Mouse (Mus musculus) kidney, adult 2 months (tissue): ENCODE data around the gene Ap2a1.

Experiments used
- CTCF ChIP-seq: fragments of 200-500 bp; conservative IDR thresholded peaks from 2 replicates; pipeline ENCODE4 v1.5.1; 2011; ENCODE audit warnings: low read depth, mild to moderate bottlenecking, control low read depth, low read length, moderate library complexity, mixed read lengths; ENCODE audit not compliant: insufficient read depth, insufficient read length
- POLR2A ChIP-seq: fragments of 200-500 bp; IDR thresholded peaks from one replicate; pipeline ENCODE4 v1.6.1; 2011; ENCODE audit warnings: low read depth, low read length, control low read depth

- TF ChIP-seq CTCF: no peak
- TF ChIP-seq POLR2A: no peak
These were observed 10.2 kb downstream of the Ap2a1 start for GRCm38 (mm10) chr7:44919127-44919526.
